Mouse (Mus musculus) cerebellum, adult 2 months (tissue): Measurements from ENCODE around the gene Gm49336.

ENCODE experiments used
- CTCF ChIP-seq: fragments of 200-500 bp; IDR thresholded peaks from 2 replicates; pipeline ENCODE4 v1.5.1; 2011; ENCODE audit warnings: low read depth, mild to moderate bottlenecking, control low read depth, low read length, moderate library complexity, borderline replicate concordance; ENCODE audit not compliant: insufficient read depth
- POLR2A ChIP-seq: fragments of 200-500 bp; IDR thresholded peaks from 2 replicates; pipeline ENCODE4 v1.6.1; 2011; ENCODE audit warnings: low read length, control low read depth, borderline replicate concordance; ENCODE audit not compliant: insufficient read depth

DNA sequence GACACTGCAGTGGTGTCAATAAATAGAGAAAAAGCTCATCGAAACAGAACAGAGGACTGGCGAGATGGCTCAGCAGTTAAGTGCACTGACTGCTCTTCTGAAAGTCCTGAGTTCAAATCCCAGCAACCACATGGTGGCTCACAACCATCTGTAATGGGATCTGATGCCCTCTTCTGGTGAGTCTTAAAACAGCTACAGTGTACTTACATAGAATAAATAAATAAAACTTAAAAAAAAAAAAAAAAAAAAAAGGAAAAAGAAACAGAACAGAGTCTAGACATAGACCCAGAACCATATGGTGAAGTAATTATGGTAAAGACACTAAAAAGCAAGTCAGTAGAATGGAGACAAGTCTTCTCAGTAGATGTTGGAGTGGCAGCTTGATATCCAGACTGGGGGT lies 70.0 kb downstream of the Gm49336 start:
- TF ChIP-seq CTCF (no peak), POLR2A (no peak)
